Mouse (Mus musculus): Measurements from ENCODE around the gene Lars2.

The Lars2 gene

DNA sequence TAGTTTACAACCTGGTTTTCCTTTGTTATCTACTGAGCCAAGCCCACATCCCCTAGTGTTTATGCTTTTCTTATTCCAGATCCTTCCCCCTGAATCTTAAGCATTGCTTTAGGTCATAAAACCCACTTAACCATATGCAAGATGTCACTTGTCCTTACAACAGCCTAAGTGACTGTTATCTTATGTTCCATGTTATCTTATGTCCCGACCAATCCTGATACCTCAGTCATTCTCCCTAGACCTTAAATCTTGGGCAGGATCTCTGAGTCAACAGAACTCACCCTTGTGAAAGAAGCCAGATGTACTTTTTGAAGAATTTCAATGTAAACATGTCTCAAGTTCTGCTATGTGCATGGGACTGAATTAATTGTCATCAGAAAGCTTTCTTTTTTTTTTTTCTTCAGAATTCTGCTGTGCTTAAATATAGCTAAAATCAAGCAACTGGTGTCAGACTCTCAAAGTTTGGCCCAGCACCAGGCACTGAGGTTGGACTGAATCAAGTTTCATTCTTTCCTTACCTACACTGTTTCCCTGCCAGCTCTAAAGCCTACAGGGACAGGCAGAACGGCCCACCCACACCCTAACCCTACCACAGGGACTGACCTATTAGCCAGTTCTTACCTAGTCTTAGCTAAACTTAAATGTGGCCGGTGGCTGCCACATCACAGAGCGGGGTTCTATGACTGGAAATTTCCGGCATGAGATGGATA lies 24.6 kb downstream of the Lars2 start:
- no peak for DNase-seq (ENCODE audit: low spot score in 2 of 2)

DNA sequence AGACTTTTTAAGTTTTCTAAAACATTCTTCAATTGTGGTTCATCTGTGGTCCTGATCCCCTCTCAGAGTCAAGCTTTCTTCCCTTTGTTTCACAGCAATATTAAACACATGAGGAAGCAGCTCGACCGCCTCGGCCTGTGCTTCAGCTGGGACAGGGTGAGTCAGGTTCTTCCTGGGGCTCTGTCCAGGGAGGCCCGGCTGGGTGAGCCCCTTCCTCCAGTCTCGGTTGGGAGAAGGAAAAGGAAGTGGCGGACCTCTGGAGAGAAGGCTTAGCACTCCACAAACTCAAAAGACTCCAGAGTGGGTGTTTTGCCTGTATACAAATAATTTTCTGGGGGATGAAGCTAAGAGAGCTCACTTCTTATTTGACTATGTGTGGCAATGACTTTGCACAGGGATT lies 28.1 kb downstream of the Lars2 start:
- no peak for DNase-seq (ENCODE audit: low spot score in 2 of 2)

- DNase-seq (ENCODE audit: low spot score in 2 of 2): peak; percentile 70 to 82
Measured at GRCm38 (mm10) chr9:123397701-123398100, 31.0 kb downstream of the Lars2 start.

GRCm38 (mm10) chr9:123402215-123402614 lies 35.5 kb downstream of the Lars2 start:
- no peak for DNase-seq (ENCODE audit: low spot score in 2 of 2)

DNA sequence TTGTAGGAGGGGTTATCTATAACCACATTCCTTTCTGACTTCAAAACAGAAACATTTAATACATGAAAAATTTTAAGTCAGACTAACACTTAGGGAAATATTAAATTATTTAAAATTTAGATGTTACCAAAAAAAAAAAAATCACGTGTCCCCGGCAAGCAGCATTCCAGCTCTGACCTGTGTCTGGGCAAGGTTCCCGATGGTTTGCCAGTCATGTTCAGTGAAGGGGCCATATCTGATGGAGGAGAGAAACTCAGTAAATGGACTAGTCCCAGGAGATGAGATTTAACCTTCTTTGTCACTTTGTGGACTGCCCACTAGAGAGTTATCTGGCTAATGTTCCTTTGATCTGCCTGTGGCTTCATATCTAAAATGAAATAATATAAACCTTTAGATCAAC lies 36.3 kb downstream of the Lars2 start:
- DNase-seq (ENCODE audit: low spot score in 2 of 2): no peak

GRCm38 (mm10) chr9:123405231-123405630 lies 38.5 kb downstream of the Lars2 start:
- no peak for DNase-seq (ENCODE audit: low spot score in 2 of 2)

DNA sequence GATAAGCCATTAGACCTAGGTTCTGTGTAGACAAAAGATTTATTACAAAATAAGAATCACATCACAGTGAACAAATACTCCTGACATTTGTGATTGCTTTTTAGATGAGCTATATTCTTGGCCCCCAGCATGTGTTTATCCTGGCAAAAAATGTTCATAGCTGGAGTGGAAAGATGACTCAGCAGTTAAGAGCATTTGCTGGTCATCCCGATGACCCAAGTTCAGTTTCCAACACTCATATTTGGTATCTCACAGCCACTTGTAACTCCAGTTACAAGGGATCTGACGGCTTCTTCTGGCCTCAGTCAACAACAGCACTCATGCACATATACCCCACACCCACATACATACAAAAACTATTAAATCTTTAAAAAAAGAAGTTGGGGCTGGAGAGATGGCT lies 42.0 kb downstream of the Lars2 start:
- no peak for DNase-seq (ENCODE audit: low spot score in 2 of 2)

GRCm38 (mm10) chr9:123429863-123430262 lies 63.1 kb downstream of the Lars2 start:
- no peak for DNase-seq (ENCODE audit: low spot score in 2 of 2)

- no peak for DNase-seq (ENCODE audit: low spot score in 2 of 2)
Measured at GRCm38 (mm10) chr9:123430973-123431372, 64.2 kb downstream of the Lars2 start.

DNA sequence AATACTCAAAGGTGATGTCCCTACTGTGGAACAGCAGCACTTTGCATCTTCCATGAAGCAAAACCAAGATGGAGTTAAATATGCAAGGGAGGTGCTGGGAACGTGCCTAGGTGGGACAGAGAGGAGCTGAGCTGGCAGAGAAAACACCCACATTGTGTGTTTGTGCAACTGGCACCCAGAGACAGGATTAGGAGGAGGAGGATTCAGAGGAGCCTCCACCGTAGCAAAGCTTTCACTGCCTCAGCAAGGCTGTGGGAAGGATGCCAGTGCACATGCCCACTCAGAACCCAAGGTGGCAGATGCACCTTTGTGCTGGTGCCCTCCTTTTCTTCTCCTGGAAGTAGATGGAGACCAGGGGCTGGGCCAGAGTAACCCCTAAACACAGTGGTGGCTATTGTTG lies 71.5 kb downstream of the Lars2 start:
- peak; percentile 37 to 48 for DNase-seq (ENCODE audit: low spot score in 2 of 2)

DNA sequence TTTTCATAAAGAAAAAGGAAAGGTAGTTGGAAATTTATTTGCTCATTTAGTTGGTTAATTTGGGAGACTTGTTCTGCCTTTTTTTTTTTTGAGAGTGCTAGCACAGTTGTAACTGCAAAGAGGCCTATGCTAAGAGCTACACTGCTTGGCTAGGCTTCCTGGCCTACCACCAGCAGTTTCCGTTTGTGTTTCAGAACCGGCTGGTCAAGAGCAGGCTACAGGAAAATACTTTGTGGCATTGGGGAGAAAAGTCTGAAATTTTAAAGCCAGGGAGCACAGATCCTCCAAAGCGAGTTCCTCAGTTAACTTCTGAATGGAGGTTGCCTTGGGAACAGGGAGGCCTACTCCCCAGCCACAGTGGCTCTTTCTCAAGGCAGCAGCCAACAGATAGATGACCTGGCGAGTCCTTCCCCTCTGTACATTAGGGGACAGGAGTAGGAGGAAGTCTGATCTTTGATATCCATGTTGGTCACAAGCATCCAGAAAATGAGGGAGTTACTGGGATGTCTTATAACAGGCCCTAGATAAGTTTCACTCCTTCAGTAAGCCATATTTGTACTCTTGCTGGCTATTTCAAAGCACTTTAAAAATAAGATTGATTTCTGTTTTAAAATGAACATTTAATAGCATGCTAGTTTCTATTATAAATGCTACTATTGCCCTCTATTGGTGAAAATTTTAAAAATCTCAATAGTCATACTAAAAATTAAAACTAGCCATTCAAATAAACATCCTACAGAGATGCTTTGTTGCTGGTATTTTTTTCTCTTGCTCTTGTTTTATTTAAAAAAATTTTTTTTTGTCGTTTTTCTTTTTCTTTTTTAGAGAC lies 73.7 kb downstream of the Lars2 start:
- DNase-seq (ENCODE audit: low spot score in 2 of 2): peak; percentile 53 to 63

DNA sequence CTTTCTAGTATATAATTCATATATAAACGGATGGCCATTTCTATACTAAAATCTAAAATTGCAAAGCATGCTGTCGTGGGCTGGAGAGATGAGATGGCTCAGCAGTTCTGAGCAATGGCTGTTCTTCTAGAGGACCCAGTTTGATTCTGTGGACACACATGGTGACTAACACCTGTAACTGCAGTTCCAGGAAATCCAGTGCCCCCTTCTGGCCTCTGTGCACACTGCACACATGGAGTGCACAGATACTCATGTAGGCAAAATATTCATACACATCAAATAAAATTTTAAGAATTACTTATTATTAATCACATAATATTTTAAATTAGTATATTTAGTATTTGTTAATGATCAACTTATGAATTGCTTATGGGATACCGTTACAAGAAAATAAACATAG lies 80.4 kb downstream of the Lars2 start:
- DNase-seq (ENCODE audit: low spot score in 2 of 2): peak in 1 of 2 experiments; percentile 44

DNA sequence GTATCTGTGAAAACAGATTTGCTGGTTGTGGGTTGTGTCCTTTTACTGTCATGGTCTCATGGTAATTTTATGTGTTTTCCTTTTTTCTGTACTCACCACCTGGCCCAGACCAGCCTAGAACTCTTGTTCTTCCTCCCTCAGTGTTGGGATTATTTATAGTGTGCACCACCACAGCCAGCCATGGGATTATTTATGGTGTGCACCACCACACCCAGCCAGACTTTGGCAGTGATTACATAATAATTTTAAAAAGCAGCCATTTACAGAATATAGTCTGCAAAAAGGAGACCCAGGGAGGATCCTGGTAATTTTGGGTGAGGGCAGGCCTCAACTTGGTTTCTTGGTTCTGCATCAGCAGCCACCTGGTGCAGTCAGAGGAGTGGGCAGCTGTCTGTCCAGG lies 81.9 kb downstream of the Lars2 start:
- DNase-seq (ENCODE audit: low spot score in 2 of 2): no peak

DNA sequence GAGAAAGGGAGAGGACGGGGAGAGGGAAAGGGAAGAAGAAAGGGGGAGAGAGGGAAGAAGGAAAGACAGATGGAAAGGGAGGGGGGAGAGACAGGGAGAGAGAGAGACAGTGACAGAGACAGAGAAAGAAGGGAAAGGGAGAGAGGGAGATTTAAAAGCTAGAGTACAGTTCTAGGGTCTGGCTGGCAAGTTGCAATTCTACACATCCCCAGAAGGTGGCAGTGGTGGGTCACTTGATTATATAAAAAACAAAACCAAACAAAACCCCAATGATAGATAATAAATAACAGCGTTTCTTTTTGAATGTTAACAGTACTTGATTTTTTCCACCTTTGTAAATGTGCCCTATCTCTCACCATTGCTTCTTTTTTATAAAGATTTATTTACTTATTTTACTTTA lies 83.4 kb downstream of the Lars2 start:
- DNase-seq (ENCODE audit: low spot score in 2 of 2): peak in 1 of 2 experiments; percentile 70

GRCm38 (mm10) chr9:123451772-123452171 lies 85.0 kb downstream of the Lars2 start:
- DNase-seq (ENCODE audit: low spot score in 2 of 2): no peak

DNA sequence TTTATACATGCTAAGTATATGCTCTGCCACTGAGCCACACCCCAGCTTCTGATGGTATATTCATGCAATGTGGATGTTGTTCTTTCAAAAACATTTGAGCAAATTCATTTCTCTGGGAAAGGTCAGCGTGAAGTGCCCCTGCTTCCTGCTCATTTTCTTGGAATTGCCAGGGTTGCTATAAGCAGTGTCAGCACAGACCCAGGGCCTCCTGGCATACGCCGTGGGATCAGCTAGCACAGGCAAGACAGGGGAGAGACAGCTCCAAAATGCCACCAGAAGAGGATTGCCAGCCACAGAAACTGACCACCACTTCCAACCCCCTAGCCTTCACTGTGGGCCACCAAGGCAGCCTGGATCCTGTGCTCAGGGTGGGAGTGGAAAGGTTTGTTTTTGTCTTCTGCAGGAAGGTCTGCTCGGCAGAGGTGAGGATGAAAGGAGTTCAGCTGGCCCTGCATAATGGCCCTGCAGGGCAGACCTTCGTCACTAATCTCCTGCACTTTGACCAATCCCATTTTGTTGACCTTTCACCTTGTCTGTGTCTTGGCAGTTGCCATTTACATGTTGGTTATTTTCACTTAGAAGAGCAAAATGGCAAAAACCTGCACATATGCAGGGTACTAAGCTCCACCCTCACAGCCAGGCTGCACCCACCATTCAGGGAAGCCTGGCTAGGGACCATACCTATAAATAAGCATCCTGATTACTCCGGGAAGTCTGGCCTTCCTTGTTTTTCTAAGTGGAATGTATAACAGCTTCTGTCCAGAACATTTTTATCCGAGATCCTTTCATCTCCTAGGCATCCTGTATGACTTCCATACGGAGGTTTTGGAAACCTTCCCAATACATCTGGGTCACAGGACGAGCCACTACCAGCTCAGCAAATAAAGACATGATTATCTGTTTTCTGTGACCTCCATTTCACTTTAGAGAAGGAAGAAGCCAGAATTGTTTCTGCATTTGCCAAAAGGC lies 90.2 kb downstream of the Lars2 start:
- DNase-seq (ENCODE audit: low spot score in 2 of 2): peak in 1 of 2 experiments; percentile 51

DNA sequence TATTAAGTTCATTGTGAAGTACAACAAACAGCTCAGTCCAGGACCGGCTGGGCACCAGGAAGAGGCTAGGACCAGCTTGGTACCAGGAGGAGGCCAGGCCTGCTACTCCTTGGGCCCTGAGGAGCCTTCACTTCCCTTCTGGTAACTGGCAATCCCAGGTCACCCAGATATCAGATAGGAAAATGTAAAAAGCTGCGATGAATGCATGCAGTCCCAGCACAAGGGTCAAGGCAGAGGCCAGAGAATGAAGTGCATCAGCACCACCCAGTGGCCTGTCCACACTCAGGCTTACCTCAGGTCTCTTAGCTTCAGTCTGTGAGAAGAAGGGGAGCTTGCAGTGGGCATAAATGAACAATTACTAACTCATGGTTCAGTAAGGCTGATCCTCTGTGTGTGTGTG lies 90.9 kb downstream of the Lars2 start:
- DNase-seq (ENCODE audit: low spot score in 2 of 2): peak in 1 of 2 experiments; percentile 41

DNA sequence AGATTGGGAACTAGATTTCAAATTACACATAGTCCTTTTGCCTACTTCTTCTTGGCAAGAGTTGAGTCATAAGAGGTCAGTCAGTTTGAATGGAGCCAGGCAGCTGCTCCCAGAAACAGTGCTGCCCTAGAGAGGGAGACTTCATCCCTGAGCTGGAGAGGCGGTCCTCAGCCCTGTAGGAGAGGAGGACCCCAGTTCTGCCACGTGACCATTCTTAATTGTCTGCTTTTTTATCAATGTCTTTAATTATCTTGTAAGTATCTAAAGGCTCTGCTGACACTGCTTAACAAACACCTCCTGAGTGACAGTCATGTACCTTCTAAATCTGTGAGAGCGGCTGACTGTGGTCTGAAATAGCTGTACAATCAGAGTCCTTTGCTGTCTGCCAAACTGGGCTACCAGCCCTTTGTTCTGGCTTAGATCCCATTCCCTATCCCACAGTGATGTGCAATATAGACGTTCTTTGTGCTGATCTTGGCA lies 100.5 kb downstream of the Lars2 start:
- DNase-seq (ENCODE audit: low spot score in 2 of 2): peak; percentile 55 to 71

GRCm38 (mm10) chr9:123468406-123469085 lies 101.8 kb downstream of the Lars2 start:
- DNase-seq (ENCODE audit: low spot score in 2 of 2): no peak

DNA sequence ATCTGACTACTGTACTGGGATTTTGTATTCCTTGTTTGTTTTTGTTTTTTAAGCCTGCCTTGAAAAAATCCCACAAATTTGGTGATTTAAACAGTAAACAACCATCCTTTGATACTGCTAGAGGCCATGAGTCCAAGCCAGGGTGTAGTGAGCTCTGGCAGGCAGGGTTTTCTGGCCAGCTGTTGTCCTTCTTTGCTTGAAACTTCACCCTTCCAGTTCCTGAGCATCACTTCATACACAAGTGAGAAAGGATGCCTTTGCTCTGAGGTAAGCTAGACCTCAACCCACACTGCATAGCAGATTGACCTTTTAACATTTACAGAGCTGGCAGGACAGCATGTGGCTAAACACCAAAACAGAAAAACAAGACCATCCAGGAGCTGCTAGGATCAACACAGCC lies 102.4 kb downstream of the Lars2 start:
- DNase-seq (ENCODE audit: low spot score in 2 of 2): no peak

DNA sequence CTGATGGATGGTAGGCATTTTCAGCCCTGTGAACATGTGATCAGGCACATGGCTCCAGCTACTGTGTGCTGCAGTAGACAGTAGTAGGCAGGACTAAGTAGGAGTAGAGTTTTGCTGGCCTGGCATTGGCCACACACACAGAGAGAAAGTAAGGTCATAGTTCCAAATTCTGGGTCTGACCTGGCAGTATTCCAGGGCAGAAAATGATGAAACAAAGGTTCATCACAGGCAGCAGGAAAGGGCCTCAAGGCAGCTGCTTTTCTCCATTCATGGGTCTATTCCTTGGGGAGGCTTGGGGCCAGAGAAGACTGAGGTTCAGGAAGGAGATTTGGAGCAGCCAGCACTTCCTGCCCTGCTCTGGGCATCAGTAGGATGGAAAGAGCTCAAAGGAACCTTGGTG lies 106.7 kb downstream of the Lars2 start:
- peak in 1 of 2 experiments; percentile 13 for DNase-seq (ENCODE audit: low spot score in 2 of 2)

All from right cerebral cortex, postnatal 10 days (tissue).